Mouse (Mus musculus) limb, embryonic 13.5 days (tissue): ENCODE results near the gene Lmx1b. TPM values are rescaled to one million over a fixed set of nuclear protein-coding genes. Genes with fewer than 3 reads are reported as not detected.
A peak's percentile ranks its signal among the peaks of the same experiment; 100 is the strongest.

ENCODE experiments used
- ATAC-seq: fragments of 200-750 bp; cut with Nextera tagmentation; 2 replicates; pipeline ENCODE4 v1.8.0; 2017; ENCODE audit warnings: low read depth, moderate number of reproducible peaks, moderate TSS enrichment; ENCODE audit not compliant: low FRiP score
- H3K27ac ChIP-seq: fragments of 300-500 bp; sonication (generic); 2 replicates; pipeline ENCODE4 v1.5.1; 2015; ENCODE audit warnings: inconsistent platforms, mild to moderate bottlenecking, moderate library complexity
- H3K27me3 ChIP-seq: fragments of 300-500 bp; sonication (generic); 2 replicates; pipeline ENCODE4 v1.6.1; 2015; ENCODE audit warnings: mild to moderate bottlenecking, inconsistent platforms
- H3K36me3 ChIP-seq: fragments of 300-500 bp; sonication (generic); 2 replicates; pipeline ENCODE4 v1.6.1; 2015; ENCODE audit warnings: inconsistent platforms, mild to moderate bottlenecking, moderate library complexity
- H3K4me1 ChIP-seq: fragments of 300-500 bp; sonication (generic); 2 replicates; pipeline ENCODE4 v1.6.1; 2015; ENCODE audit warnings: inconsistent platforms
- H3K4me2 ChIP-seq: fragments of 300-500 bp; sonication (generic); replicated peaks from 2 replicates; pipeline ENCODE4 v1.6.1; 2015; ENCODE audit warnings: inconsistent platforms, mild to moderate bottlenecking, moderate library complexity
- H3K4me3 ChIP-seq: fragments of 300-500 bp; sonication (generic); 2 replicates; pipeline ENCODE4 v1.5.1; 2015; ENCODE audit warnings: moderate library complexity, mild to moderate bottlenecking, inconsistent platforms
- H3K9ac ChIP-seq: fragments of 300-500 bp; sonication (generic); 2 replicates; pipeline ENCODE4 v1.6.1; 2015; ENCODE audit warnings: mild to moderate bottlenecking, inconsistent platforms
- H3K9me3 ChIP-seq: fragments of 300-500 bp; sonication (generic); 2 replicates; pipeline ENCODE4 v1.6.1; 2016; ENCODE audit warnings: inconsistent platforms
- WGBS: fragments of 180-500 bp; shearing (Covaris S2); methylation state at CpG from one replicate; pipeline ENCODE4 v1.1.7; 2015; 5-methylcytosine and 5-hydroxymethylcytosine counted together
- polyA plus RNA-seq: library from polyadenylated mRNA; unstranded; fragments of >200 nt; fragmentation: Nextera tagmentation; extraction: Ambion mirVana; gene quantifications from 2 replicates; pipeline ENCODE4 v1.2.1, GENCODE M21; 2015

Gene Lmx1b
- polyA plus RNA-seq, 1 experiment from 2014 or later: 7.7 TPM

GRCm38 (mm10) chr2:33592931-33593555 lies 47.3 kb downstream of the Lmx1b start:
- WGBS: 9% methylated on average over 12 of the region's 12 CpGs
- peak overlapping the region; percentile 5 for H3K4me2 ChIP-seq
- no peak overlapping the region for H3K4me3 ChIP-seq
- peaks cover 60% of the 10 kb centered on the region for H3K4me1 ChIP-seq
- 0 out of 2 replicates have a peak, but pooled peaks cover 3% of the 10 kb centered on the region for H3K36me3 ChIP-seq
- ATAC-seq: peak; percentile 55
- peak overlapping the region; percentile 69 for H3K27ac ChIP-seq
- no peaks in the 10 kb centered on the region for H3K9me3 ChIP-seq
- no peaks in the 10 kb centered on the region for H3K27me3 ChIP-seq
- no peak overlapping the region for H3K9ac ChIP-seq

GRCm38 (mm10) chr2:33589280-33589679 lies 51.0 kb downstream of the Lmx1b start:
- 75% methylated on average over 9 of the region's 9 CpGs for WGBS
- Histone ChIP-seq H3K27me3 (no peaks in the 10 kb centered on the region), H3K9me3 (no peaks in the 10 kb centered on the region), H3K4me1 (peaks cover 66% of the 10 kb centered on the region), H3K27ac (no peak overlapping the region), H3K36me3 (0 out of 2 replicates have a peak, but pooled peaks cover 3% of the 10 kb centered on the region), H3K4me2 (no peak overlapping the region), H3K4me3 (no peak overlapping the region), H3K9ac (no peak overlapping the region)
- ATAC-seq: no peak

GRCm38 (mm10) chr2:33584937-33585910 lies 55.1 kb downstream of the Lmx1b start:
- Histone ChIP-seq H3K36me3 (0 out of 2 replicates have a peak, but pooled peaks cover 3% of the 10 kb centered on the region), H3K4me3 (no peak overlapping the region), H3K27me3 (peaks cover 32% of the 10 kb centered on the region), H3K9ac (peak overlapping the region; percentile 58), H3K9me3 (no peaks in the 10 kb centered on the region), H3K27ac (peak overlapping the region; percentile 78), H3K4me1 (peaks cover 76% of the 10 kb centered on the region), H3K4me2 (peak overlapping the region; percentile 47)
- 0 out of 2 replicates have a peak, but pooled peaks have one; percentile 25 for ATAC-seq
- WGBS: 12% methylated on average over 29 of the region's 29 CpGs

GRCm38 (mm10) chr2:33583761-33584160 lies 56.5 kb downstream of the Lmx1b start:
- peaks cover 80% of the 10 kb centered on the region for H3K4me1 ChIP-seq
- ATAC-seq: no peak
- H3K4me2 ChIP-seq: peak overlapping the region; percentile 14; the same call in 1 of the 2 replicates
- H3K36me3 ChIP-seq: no peaks in the 10 kb centered on the region
- H3K27ac ChIP-seq: no peak overlapping the region
- H3K9me3 ChIP-seq: no peaks in the 10 kb centered on the region
- H3K9ac ChIP-seq: no peak overlapping the region
- 11% methylated on average over 6 of the region's 6 CpGs for WGBS
- peaks cover 46% of the 10 kb centered on the region for H3K27me3 ChIP-seq
- H3K4me3 ChIP-seq: no peak overlapping the region

- WGBS: 10% methylated on average over 4 of the region's 4 CpGs
- Histone ChIP-seq H3K27ac (no peak overlapping the region), H3K4me1 (peaks cover 80% of the 10 kb centered on the region), H3K4me2 (no peak overlapping the region), H3K36me3 (no peaks in the 10 kb centered on the region), H3K4me3 (no peak overlapping the region), H3K9me3 (no peaks in the 10 kb centered on the region), H3K9ac (no peak overlapping the region), H3K27me3 (peaks cover 49% of the 10 kb centered on the region)
- no peak for ATAC-seq
Measured at GRCm38 (mm10) chr2:33583317-33583716, 57.0 kb downstream of the Lmx1b start.

- H3K9ac ChIP-seq: no peak overlapping the region
- peak overlapping the region; percentile 59; the same call in 1 of the 2 replicates for H3K4me2 ChIP-seq
- H3K27ac ChIP-seq: no peak overlapping the region
- peaks cover 54% of the 10 kb centered on the region for H3K27me3 ChIP-seq
- peaks cover 80% of the 10 kb centered on the region for H3K4me1 ChIP-seq
- 7% methylated on average over 4 of the region's 5 CpGs for WGBS
- ATAC-seq: no peak
- no peaks in the 10 kb centered on the region for H3K9me3 ChIP-seq
- H3K36me3 ChIP-seq: no peaks in the 10 kb centered on the region
- H3K4me3 ChIP-seq: no peak overlapping the region
Measured at GRCm38 (mm10) chr2:33582457-33583060, 57.8 kb downstream of the Lmx1b start.

GRCm38 (mm10) chr2:33581866-33582265 lies 58.4 kb downstream of the Lmx1b start:
- H3K4me1 ChIP-seq: peaks cover 75% of the 10 kb centered on the region
- H3K9ac ChIP-seq: no peak overlapping the region
- no peak overlapping the region for H3K4me3 ChIP-seq
- peak overlapping the region; percentile 59 for H3K4me2 ChIP-seq
- no peak overlapping the region for H3K27ac ChIP-seq
- no peaks in the 10 kb centered on the region for H3K9me3 ChIP-seq
- no peaks in the 10 kb centered on the region for H3K36me3 ChIP-seq
- WGBS: 12% methylated on average over 8 of the region's 8 CpGs
- peaks cover 59% of the 10 kb centered on the region for H3K27me3 ChIP-seq
- ATAC-seq: no peak

- 0 out of 2 replicates have a peak overlapping the region, but pooled peaks have one; percentile 40 for H3K9ac ChIP-seq
- no peaks in the 10 kb centered on the region for H3K36me3 ChIP-seq
- peak overlapping the region; percentile 59 for H3K4me2 ChIP-seq
- H3K27ac ChIP-seq: no peak overlapping the region
- H3K4me3 ChIP-seq: peak overlapping the region; percentile 22
- under 1% methylated on average over 6 of the region's 6 CpGs for WGBS
- no peaks in the 10 kb centered on the region for H3K9me3 ChIP-seq
- no peak for ATAC-seq
- H3K4me1 ChIP-seq: peaks cover 71% of the 10 kb centered on the region
- H3K27me3 ChIP-seq: peaks cover 63% of the 10 kb centered on the region
Measured at GRCm38 (mm10) chr2:33581449-33581777, 58.9 kb downstream of the Lmx1b start.

GRCm38 (mm10) chr2:33580697-33581448 lies 59.4 kb downstream of the Lmx1b start:
- no peaks in the 10 kb centered on the region for H3K36me3 ChIP-seq
- H3K9ac ChIP-seq: peak overlapping the region; percentile 40; the same call in 1 of the 2 replicates
- H3K27ac ChIP-seq: no peak overlapping the region
- no peak for ATAC-seq
- peaks cover 65% of the 10 kb centered on the region for H3K27me3 ChIP-seq
- WGBS: 4% methylated on average over 34 of the region's 34 CpGs
- H3K9me3 ChIP-seq: no peaks in the 10 kb centered on the region
- peak overlapping the region; percentile 22 for H3K4me3 ChIP-seq
- peaks cover 67% of the 10 kb centered on the region for H3K4me1 ChIP-seq
- H3K4me2 ChIP-seq: peak overlapping the region; percentile 59

- H3K27me3 ChIP-seq: peaks cover 71% of the 10 kb centered on the region
- no peak overlapping the region for H3K9ac ChIP-seq
- 21% methylated on average over 13 of the region's 13 CpGs for WGBS
- no peak overlapping the region for H3K4me3 ChIP-seq
- H3K27ac ChIP-seq: peak overlapping the region; percentile 52; the same call in 1 of the 2 replicates
- no peaks in the 10 kb centered on the region for H3K36me3 ChIP-seq
- peaks cover 47% of the 10 kb centered on the region for H3K4me1 ChIP-seq
- ATAC-seq: no peak
- H3K9me3 ChIP-seq: no peaks in the 10 kb centered on the region
- no peak overlapping the region for H3K4me2 ChIP-seq
Measured at GRCm38 (mm10) chr2:33575406-33575805, 64.9 kb downstream of the Lmx1b start.

GRCm38 (mm10) chr2:33573075-33573474 lies 67.2 kb downstream of the Lmx1b start:
- H3K27ac ChIP-seq: no peak overlapping the region
- peaks cover 68% of the 10 kb centered on the region for H3K27me3 ChIP-seq
- peaks cover 4% of the 10 kb centered on the region; the same call in 1 of the 2 replicates for H3K36me3 ChIP-seq
- 92% methylated on average over 7 of the region's 7 CpGs for WGBS
- peaks cover 53% of the 10 kb centered on the region for H3K4me1 ChIP-seq
- no peak overlapping the region for H3K4me3 ChIP-seq
- H3K9me3 ChIP-seq: no peaks in the 10 kb centered on the region
- H3K4me2 ChIP-seq: no peak overlapping the region
- no peak overlapping the region for H3K9ac ChIP-seq
- no peak for ATAC-seq
